Mouse (Mus musculus) thymus, adult 2 months (tissue): ENCODE results near the gene Foxn2.

Experiments used
- CTCF ChIP-seq: fragments of 200-500 bp; IDR thresholded peaks from 2 replicates; pipeline ENCODE4 v1.5.1; 2012; ENCODE audit warnings: mild to moderate bottlenecking, control low read depth, low read length, moderate library complexity, borderline replicate concordance; ENCODE audit not compliant: control insufficient read depth, poor library complexity, insufficient read depth; ENCODE audit errors: extremely low read depth
- POLR2A ChIP-seq: fragments of 200-500 bp; IDR thresholded peaks from 2 replicates; pipeline ENCODE4 v1.6.1; 2012; ENCODE audit warnings: mild to moderate bottlenecking, low read length, control low read depth, moderate library complexity; ENCODE audit not compliant: control insufficient read depth, poor library complexity, insufficient read depth; ENCODE audit errors: extremely low read depth

- TF ChIP-seq POLR2A (no peak), CTCF (no peak)
These were observed 41.1 kb downstream of the Foxn2 start for GRCm38 (mm10) chr17:88481587-88481986.
